Mouse (Mus musculus) naive thymus-derived CD4-positive, alpha-beta T cell, adult 2 months (primary cell): ENCODE data around the gene Sel1l3.

Experiments used
- DNase-seq: peaks from one replicate; pipeline ENCODE4 v3.0.0-alpha.2; 2011; ENCODE audit warnings: low read depth

Gene Sel1l3

GRCm38 (mm10) chr5:53087452-53087851, 126.3 kb downstream of the Sel1l3 start:
- DNase-seq: no peak

DNA sequence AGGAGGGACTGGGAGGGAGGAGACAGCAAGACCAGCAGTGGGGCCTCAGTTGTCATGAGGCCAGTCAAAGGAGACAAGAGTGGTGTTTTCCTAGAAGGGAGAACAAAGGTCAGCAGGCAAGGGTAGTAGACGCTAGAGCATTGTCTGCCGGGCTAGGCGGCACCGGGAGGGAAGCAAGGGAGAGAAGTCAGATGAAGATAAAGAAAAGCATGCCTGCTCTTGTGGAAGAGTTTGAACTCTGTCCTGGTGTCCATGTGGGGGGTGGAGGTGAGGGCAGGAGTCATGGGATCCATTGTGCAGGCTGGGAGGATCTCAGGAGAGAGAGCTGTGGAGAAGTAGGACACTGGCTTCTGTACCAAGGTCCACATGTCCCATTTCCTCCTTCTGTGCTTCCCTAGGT, 135.3 kb downstream of the Sel1l3 start:
- DNase-seq: no peak

DNA sequence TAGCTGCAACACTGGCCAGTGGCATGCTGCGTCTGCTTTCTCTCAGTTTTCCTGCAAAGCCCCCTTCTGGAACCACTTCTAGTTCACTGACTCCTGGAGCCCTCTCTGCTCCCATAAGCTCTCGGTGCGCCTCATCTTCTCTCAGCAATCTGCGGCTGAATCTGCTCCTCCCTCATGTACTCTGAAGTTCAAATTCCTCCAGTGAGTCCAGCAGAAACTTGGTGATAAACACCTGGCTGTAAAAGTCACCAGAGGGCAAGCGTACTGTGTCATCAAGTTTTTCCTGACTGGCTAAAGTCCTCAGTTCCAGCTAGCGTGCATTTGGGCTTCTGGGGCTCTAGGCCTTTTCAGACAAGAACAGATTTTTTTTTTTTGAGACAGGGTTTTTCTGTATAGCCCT, 139.2 kb downstream of the Sel1l3 start:
- DNase-seq: no peak

DNA sequence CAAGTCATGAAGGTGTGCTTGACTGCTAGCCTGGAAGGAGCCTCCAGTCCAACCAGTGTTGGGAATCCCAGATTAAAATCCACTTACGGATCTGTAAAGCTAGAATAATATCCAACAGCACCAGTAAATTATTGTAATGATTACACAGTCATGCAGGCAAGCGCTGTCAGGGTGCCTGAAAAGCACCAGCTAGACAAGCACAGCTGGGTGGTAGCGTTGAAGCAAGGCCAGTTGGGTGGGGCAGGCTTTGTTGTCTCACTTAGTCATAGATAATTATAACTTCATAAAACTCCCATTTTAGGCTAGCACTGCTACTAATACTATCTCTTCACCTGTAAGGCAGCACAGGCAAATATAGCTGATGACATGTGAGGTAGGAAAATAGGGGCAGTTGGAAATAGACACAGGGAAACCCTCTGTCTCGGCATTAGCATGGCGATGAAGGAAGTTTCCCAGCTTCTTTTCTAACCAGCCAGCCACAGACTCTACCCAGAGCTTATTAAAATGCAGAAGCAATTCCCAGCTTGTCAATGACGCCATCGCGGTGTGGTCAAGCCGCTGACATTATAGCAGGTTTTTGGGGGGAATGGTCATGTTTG, 152.1 kb downstream of the Sel1l3 start:
- no peak for DNase-seq
